Mouse (Mus musculus): ENCODE measurements around the gene Smyd4.
A peak's percentile ranks its signal among the peaks of the same experiment; 100 is the strongest.
"Not testable (repeated sequence)": the region's sequence is repeated elsewhere in the genome, so short reads cannot be mapped to it uniquely, and the experiment has no call there.

Gene Smyd4

DNA sequence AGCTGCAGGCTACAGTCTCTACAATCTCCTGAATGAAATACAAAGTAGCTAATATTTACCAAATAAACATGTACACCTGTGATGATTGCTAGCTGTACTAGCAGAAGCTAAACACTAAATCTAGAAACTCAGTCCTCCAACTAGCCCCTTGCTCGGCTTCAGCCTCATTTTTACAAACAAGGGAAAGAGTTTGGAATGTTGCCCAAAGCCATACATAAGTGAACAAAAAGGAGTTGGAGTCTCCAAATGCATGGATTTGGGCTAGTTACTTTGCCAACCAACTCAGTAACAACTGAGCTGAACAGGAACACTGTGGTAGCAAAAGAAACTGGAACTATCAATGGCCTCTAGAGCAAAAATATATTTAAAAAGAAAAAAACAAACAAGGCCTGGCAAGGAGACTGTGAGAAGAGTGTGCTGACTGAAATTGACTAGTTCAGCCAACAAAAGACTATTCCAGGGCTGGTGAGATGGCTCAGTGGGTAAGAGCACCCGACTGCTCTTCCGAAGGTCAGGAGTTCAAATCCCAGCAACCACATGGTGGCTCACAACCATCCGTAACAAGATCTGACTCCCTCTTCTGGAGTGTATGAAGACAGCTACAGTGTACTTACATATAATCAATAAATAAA lies 1.6 kb upstream of the Smyd4 start:
- no peak for DNase-seq

DNA sequence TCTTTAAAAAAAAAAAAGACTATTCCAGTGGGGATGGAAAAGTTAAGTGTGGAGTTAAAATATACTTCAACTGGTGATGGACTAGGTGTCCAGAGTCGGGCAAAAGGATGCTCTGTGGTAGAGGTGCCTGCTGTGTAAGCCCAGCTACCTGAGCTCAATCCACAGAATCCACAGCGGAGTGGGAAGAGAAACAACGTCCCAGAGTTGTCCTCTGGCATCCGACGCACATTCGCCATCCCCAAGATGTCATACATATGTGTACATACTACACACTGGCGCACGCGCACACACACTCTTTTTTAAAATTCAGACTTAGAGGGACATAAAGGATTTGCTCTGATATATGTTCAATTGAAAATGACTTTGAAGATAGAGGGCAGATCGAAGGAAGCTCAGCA lies 1.0 kb upstream of the Smyd4 start:
- DNase-seq, result no peak

GRCm38 (mm10) chr11:75347596-75347995 lies 637 bp upstream of the Smyd4 start:
- DNase-seq, result no peak

GRCm38 (mm10) chr11:75348890-75349261 lies 643 bp downstream of the Smyd4 start:
- DNase-seq, result no peak

DNA sequence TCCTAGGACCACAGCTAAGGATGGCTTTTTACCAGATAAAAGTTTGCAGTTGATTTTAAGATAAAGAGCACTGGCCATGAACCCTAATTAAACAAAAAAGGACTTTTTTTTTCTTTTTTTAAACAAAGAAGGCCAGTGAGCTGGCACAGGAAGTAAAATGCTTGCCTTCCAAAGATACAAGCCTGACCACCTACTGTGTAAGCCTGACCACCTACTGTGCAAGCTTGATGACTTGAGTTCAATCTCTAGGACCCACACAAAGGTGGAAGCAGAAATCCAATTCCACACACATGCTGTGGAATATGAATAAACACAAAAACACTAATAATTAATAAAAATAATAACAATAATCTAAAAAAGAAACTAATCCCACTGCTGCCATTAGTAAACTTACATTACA lies 3.0 kb downstream of the Smyd4 start:
- DNase-seq, result no peak

GRCm38 (mm10) chr11:75355475-75355874 lies 7.2 kb downstream of the Smyd4 start:
- no peak for DNase-seq

- DNase-seq, result no peak
These were observed 28.9 kb downstream of the Smyd4 start for GRCm38 (mm10) chr11:75377125-75377524.

DNA sequence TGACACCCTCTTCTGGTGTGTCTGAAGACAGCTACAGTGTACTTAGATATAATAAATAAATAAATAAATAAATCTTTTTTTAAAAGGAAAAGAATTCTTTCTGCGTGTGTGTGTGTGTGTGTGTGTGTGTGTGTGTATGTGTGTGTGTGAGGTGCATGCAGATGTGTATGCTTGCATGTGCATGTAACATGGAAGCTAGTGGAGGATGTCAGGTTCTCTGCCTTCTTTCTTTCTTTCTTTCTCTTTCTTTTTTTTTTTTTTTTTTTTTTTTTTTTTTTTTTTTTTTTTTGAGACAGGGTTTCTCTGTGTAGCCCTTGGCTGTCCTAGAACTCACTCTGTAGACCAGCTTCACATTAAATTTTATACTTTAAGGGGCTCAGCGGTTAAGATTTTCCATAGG lies 30.6 kb downstream of the Smyd4 start:
- DNase-seq, result not testable (repeated sequence)

- DNase-seq, result not testable (repeated sequence)
These were observed 35.3 kb downstream of the Smyd4 start for GRCm38 (mm10) chr11:75383529-75383928.

DNA sequence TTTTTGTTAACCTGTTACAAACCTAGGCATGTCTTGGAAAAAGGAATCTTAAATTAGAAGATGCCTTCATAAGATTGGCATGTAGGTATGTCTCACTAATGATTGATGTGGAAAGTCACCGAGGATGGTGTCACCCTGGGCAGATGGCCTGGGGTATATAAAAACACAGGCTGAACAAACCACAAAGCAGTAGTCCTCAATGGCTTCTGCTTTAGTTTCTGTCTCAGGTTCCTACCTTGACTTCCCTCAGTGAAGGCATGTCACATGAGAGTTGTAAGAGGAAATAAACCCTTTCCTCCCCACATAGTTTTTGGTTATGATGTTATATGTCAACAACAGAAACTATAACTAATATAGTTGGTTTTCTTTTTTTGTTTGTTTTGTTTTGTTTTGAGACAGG lies 47.4 kb downstream of the Smyd4 start:
- no peak for DNase-seq

- DNase-seq, result no peak
These were observed 49.2 kb downstream of the Smyd4 start for GRCm38 (mm10) chr11:75397452-75397851.

DNA sequence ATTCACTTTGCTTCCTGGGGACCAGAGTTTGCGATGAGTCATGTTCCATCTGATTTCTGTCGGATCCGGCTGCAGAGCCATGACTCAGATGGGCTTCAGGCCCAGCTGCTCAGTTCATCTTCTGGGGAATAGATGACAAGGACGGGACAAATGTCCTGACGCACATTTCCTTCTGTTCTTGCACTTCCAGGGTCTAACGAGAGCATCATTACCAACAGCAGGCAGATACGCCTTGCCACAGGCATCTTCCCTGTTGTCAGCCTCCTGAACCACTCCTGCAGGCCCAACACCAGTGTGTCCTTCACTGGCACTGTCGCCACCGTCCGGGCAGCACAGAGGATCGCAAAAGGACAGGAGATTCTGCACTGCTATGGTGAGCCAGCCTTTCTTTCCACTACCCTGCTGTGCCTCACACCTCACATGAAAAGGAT lies 51.2 kb downstream of the Smyd4 start:
- peak; percentile 56 to 70 for DNase-seq

DNA sequence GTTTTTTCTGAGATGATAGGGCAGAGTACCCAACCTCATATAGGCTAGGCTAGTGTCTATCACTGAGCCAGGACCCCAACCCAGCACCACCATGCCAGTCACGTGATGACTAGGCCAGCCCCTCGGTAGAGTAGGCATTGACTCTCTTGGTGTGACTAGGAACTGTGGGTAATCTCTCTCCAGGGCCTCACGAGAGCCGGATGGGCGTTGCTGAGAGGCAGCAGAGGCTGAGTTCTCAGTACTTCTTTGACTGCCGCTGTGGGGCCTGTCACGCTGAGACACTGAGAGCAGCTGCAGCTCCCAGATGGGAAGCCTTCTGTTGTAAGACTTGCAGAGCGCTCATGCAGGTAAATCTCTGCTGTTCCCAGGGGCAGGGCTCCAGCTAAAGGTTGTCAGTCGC lies 51.9 kb downstream of the Smyd4 start:
- DNase-seq, result peak; percentile 43 to 46

DNA sequence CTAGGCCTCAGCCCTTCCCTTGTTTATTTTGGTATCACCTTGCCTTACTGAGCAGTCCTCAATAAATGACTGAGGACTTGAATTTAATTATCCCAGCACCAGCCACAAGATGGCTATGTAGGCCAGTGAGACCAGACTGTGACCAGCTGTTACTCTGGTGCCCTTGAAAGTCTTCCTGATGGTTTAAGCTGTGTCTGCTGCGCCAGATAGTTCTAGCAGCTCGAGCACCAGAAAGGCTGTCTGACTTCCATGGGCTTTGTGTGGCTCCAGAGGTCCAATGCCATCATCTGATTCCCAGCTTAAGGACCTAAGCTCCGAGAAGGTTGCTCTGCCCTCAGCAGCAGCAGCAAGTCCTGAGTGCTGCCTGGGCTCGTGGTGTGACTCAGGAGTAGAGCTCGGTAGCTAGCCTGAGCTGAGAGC lies 54.0 kb downstream of the Smyd4 start:
- DNase-seq, result peak; percentile 14 to 37

DNA sequence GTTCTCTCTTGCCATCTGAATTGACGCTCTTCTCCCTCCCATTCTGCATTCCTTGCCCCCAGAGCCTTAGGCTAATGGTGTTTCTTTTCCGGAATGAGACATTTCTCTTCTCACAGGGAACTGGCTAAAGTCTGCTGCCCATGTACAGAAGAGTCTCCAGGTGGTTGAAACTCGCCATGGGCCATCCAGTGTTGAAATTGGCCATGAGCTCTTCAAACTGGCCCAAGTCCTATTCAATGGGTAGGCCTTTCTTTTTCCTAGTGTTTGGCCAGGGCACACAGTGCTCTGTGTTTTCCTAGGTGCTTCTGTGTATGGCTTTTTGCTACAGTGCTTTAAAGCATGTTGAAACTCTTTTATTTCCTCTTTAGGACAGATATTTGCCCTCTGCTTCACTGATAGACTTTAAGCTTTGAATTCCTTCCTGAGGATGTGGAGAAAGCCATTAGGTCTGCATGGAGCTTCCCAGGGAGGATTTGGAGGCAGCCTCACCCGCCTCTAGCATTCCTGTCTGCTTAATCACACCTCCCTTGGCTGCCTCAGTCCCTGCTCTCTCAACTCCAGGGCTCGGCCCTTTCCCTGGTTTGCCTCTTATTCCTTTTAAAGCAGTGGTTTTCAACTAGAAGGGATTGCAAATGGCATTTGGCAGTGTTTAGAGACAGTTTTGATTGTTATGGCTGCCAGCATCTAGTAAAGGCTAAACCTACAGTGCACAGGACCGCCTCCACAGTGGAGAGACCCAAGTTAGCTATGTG lies 55.2 kb downstream of the Smyd4 start:
- no peak for DNase-seq

DNA sequence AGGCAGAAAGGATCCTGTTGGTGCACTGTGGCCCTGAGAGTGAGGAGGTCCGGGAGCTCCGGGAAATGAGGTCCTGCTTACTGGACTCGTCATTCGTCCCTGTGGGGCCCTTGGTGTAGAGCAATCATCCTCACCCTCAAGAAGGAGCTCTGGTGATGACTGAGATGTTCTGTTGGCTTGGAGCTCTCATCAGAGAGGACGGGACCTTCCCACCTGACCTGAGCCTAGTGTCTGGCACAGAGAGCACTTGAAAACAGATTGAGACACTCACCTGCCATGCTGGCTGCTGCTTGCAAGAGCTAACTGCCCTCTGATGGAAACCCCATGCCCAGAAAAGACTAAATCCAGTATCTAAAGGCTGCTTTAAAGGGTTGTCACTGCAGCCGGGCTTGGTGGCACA lies 56.6 kb downstream of the Smyd4 start:
- peak; percentile 31 to 43 for DNase-seq

DNA sequence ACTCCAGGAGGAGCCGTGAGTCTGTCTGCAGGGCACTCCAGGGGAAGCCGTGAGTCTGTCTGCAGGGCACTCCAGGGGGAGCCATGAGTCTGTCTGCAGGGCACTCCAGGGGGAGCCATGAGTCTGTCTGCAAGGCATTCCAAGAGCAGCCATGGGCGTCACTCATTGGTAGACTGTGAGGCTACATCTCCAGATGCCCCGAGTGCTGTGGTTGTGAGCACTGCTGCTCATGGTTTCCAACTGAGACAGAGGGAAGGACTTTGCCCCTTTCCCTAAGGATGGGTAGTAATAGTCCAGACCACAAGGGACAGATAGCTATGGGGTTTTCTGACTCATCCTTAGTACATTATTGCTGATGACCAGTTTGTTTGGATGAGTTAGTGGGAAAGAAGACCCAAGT lies 57.9 kb downstream of the Smyd4 start:
- no peak for DNase-seq

DNA sequence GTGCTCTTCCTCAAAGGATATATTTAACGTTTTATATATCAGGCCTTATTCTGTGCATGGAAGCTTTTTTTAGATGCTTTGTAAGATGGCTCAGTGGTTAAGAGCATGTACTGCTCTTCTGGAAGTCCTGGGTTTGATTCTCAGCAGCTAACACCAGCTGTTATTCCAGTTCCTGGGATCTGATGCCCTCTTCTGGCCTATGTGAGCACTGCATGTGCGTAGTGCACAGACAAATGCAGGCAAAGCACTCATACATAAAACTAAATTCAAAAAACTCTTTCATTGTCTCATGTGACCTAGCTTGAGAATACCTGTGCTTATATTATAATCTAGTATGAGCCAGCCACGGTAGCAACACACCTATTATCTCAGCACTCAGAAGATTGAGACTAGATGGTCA lies 58.6 kb downstream of the Smyd4 start:
- DNase-seq, result peak; percentile 31 to 58

DNA sequence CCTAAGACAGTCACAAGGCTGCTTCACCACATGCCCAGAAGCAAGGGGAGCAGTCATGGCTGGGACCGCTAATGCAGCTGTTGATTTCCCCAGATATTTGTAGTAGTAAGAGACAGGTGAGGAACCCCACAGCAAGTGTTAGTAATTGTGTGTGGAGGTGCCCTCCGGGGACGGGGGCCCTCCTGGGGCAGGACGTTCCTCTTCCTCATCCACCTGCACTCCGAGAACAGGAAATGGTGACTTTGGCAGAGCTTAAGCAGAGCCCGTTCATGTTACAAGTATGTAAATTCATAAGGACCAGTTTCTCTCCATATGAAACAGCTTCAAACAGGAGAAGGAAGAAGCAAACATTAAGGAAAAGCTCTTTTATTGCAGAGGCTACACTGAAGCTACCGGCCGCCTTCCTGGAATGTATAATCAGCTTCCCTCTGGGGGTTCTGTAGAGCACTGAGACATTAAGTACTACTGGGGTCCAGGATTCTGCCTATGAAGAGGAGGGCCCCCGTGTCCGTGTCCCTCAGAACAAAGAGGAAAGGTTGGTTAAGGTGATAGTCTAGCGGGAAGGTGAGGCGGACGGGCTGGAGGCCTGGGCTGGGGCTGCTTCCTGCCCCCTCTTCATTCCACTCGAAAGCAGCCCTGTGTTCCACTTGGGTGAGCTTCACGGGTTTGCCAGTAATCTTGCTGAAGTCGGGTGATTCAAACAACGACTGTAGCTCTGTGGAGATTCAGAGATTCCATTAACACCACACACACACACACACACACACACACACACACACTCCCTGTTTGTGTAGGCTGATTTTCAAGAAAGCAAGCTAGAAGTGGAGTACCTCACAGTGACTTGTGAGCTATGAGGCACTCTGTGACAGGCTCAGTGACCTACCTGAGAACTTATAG lies 61.7 kb downstream of the Smyd4 start:
- no peak for DNase-seq

- no peak for DNase-seq
These were observed 62.4 kb downstream of the Smyd4 start for GRCm38 (mm10) chr11:75410591-75410990.

DNA sequence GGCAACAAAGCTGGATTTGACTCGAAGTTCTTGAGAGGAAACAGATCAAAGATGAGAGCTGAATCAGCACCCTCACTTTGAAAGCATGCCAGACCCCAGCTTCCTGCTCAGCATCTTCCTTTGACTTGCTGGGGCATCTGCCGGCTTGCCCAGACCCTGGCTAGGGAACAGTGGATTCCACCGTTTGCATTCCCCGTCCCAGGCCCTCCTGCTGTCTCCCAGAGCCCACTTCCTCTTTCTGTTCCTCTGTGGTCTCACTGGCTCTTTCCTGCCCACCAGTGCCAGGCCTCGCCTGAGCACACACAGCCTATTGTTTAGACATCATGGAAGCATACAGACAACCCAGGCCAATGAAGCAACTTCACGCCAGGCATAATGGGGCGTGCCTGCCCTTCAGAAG lies 66.9 kb downstream of the Smyd4 start:
- DNase-seq, result no peak

DNA sequence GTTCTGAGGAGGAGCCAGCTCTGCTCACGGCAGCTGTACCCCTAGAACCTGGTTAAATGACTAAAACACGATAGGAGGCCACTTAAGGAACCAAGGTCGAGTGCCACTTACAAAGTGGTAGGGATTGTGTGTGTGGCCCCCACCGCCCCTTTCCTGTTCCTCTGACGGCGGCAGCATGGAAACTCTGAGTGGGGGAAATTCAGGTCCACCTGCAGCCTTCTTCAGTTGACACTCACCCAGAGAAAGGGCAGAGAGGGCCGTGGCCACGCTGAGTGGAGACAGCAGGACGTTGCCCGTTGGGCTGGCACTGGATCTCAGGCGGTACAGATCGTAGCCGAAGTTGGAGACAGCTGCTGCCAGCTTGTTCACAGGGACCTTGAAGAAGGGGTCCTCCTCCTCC lies 67.8 kb downstream of the Smyd4 start:
- no peak for DNase-seq

DNA sequence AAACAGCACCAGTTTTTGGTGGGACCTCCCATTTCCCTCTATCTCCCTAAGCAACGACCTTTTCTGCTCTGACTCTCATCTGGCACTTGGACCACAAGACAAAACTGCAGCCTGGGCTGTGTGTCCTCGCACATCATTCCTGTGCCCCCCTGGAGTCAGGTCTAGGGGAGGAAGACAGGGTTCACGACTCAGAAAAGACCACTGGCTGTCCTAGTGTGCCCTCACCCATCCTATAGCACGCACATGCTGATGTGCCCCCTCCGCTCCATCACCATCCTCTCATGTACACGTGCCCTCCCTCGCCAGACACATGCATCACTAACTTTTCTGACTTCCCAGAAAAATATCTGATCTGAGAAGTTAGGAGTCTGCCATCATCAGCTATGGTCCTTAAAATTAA lies 71.8 kb downstream of the Smyd4 start:
- no peak for DNase-seq

Measured in cerebellum, postnatal 25 days (tissue).